Mouse (Mus musculus) testis, adult 2 months (tissue): ENCODE results near the gene Mettl21e.

Experiments used
- CTCF ChIP-seq: fragments of 200-500 bp; IDR thresholded peaks from 2 replicates; pipeline ENCODE4 v1.5.1; 2012; ENCODE audit warnings: low read depth, mild to moderate bottlenecking, inconsistent platforms, low read length, moderate library complexity; ENCODE audit not compliant: control insufficient read depth, insufficient read depth, insufficient replicate concordance
- POLR2A ChIP-seq: fragments of 200-500 bp; IDR thresholded peaks from 2 replicates; pipeline ENCODE4 v1.6.1; 2012; ENCODE audit warnings: low read depth, mild to moderate bottlenecking, inconsistent platforms, low read length, moderate library complexity; ENCODE audit not compliant: control insufficient read depth

DNA sequence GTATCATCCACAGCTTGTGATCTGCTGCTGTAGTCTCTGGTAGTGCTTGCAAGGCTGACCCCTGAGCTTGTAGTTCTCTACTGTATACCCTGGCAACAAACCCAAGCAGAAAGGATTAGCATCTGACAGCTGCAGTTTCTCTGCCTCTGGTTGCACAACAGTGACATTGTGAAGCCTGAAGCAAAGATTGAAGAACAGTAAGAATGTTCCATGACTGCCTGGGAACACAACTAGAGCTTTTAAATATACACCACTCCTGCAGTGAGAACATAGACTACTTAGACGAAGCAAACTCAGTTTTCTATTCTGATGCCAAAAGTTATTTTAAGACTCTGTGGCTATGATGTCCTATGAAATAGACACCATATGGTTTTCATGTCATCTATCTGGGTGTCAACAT is at the start of gene Mettl21e:
- TF ChIP-seq CTCF = no peak
- no peak for TF ChIP-seq POLR2A
